Mouse (Mus musculus) olfactory bulb, adult 2 months (tissue): ENCODE results near the gene Cd320. TPM values are rescaled to one million over a fixed set of nuclear protein-coding genes. Genes with fewer than 3 reads are reported as not detected.
"Not testable (repeated sequence)": the region's sequence is repeated elsewhere in the genome, so short reads cannot be mapped to it uniquely, and the experiment has no call there.

Experiments used
- H3K27ac ChIP-seq: fragments of 200-500 bp; 2 replicates; pipeline ENCODE4 v1.5.1; 2012; ENCODE audit warnings: low read depth, low read length; ENCODE audit not compliant: insufficient read depth
- H3K4me1 ChIP-seq: fragments of 200-500 bp; 2 replicates; pipeline ENCODE4 v1.6.1; 2012; ENCODE audit warnings: low read length; ENCODE audit not compliant: control insufficient read depth, insufficient read depth
- H3K4me3 ChIP-seq: fragments of 200-500 bp; 2 replicates; pipeline ENCODE4 v1.5.1; 2012; ENCODE audit warnings: mild to moderate bottlenecking, low read depth, low read length, moderate library complexity; ENCODE audit not compliant: insufficient read depth
- CTCF ChIP-seq: fragments of 200-500 bp; IDR thresholded peaks from 2 replicates; pipeline ENCODE4 v1.5.1; 2012; ENCODE audit warnings: low read depth, mild to moderate bottlenecking, low read length, moderate library complexity; ENCODE audit not compliant: insufficient read depth
- POLR2A ChIP-seq: fragments of 200-500 bp; IDR thresholded peaks from 2 replicates; pipeline ENCODE4 v1.6.1; 2012; ENCODE audit warnings: mild to moderate bottlenecking, low read depth, low read length, moderate library complexity; ENCODE audit not compliant: insufficient read depth
- WGBS: fragments of 180-500 bp; shearing (Covaris S2); methylation state at CpG from one replicate; pipeline ENCODE4 v1.1.7; 2018; 5-methylcytosine and 5-hydroxymethylcytosine counted together
- polyA plus RNA-seq: library from polyadenylated mRNA; stranded (reverse); fragments of >200 nt; gene quantifications from 2 replicates; pipeline ENCODE4 v1.2.4, GENCODE M21; 2012; ENCODE audit warnings: low replicate concordance; ENCODE audit not compliant: missing spikeins, insufficient read depth, insufficient read length

Gene Cd320
- polyA plus RNA-seq, 1 experiment = not detected

GRCm38 (mm10) chr17:33857816-33858215, 14.9 kb downstream of the Cd320 start:
- H3K27ac ChIP-seq = no peak overlapping the region
- TF ChIP-seq POLR2A (no peak), CTCF (no peak)
- no peaks in the 10 kb centered on the region for H3K4me1 ChIP-seq
- 83% methylated on average over 4 of the region's 4 CpGs for WGBS
- no peak overlapping the region for H3K4me3 ChIP-seq

- Histone ChIP-seq H3K4me3 (peak overlapping the region; percentile 12; the same call in 1 of the 2 replicates), H3K27ac (no peak overlapping the region), H3K4me1 (peaks cover 3% of the 10 kb centered on the region)
- TF ChIP-seq CTCF (peak; percentile 37; the same call in 1 of the 2 replicates), POLR2A (no peak)
- WGBS = 15% methylated on average over 9 of the region's 9 CpGs
Observed at GRCm38 (mm10) chr17:33865330-33866030, 22.6 kb downstream of the Cd320 start.

GRCm38 (mm10) chr17:33873537-33873936, 30.6 kb downstream of the Cd320 start, which contains the start of gene Gm7029:
Gm7029 (plus strand) TSS chr17:33873837.
- 75% methylated on average over 2 of the region's 12 CpGs for WGBS
- not testable (repeated sequence) for H3K4me1 ChIP-seq, H3K4me3 ChIP-seq, H3K27ac ChIP-seq

- Histone ChIP-seq H3K27ac (no peak overlapping the region), H3K4me1 (no peaks in the 10 kb centered on the region), H3K4me3 (no peak overlapping the region)
- WGBS = 89% methylated on average over 11 of the region's 11 CpGs
- TF ChIP-seq CTCF = no peak
- no peak for TF ChIP-seq POLR2A
Observed at GRCm38 (mm10) chr17:33874411-33874810, 31.5 kb downstream of the Cd320 start.

- H3K4me3 ChIP-seq, H3K4me1 ChIP-seq, H3K27ac ChIP-seq: not testable (repeated sequence)
- WGBS = 86% methylated on average over 5 of the region's 5 CpGs
Observed at GRCm38 (mm10) chr17:33875797-33876196, 32.9 kb downstream of the Cd320 start.

- WGBS = 93% methylated on average over 10 of the region's 11 CpGs
- H3K4me1 ChIP-seq = not testable (repeated sequence)
Observed at GRCm38 (mm10) chr17:33884320-33884719, 41.4 kb downstream of the Cd320 start.

GRCm38 (mm10) chr17:33887802-33888201, 44.9 kb downstream of the Cd320 start:
- H3K27ac ChIP-seq, H3K4me1 ChIP-seq, H3K4me3 ChIP-seq: not testable (repeated sequence)
- 68% methylated on average over 2 of the region's 2 CpGs for WGBS

More at GRCm38 (mm10) chr17:33884320-33884719, 41.4 kb downstream of the Cd320 start:
- not testable (repeated sequence) for H3K27ac ChIP-seq, H3K4me3 ChIP-seq

GRCm38 (mm10) chr17:33888230-33888629, 45.3 kb downstream of the Cd320 start:
- not testable (repeated sequence) for H3K27ac ChIP-seq, H3K4me3 ChIP-seq, H3K4me1 ChIP-seq

- not testable (repeated sequence) for H3K4me1 ChIP-seq, H3K27ac ChIP-seq
- 2% methylated on average over 43 of the region's 44 CpGs for WGBS
- H3K4me3 ChIP-seq = peak overlapping the region; percentile 57
Observed at GRCm38 (mm10) chr17:33889941-33890532, 47.1 kb downstream of the Cd320 start.

GRCm38 (mm10) chr17:33890533-33891059, 47.7 kb downstream of the Cd320 start, which contains the start of gene Kifc1:
Kifc1 (minus strand) TSS chr17:33890661.
- TF ChIP-seq CTCF = peak; percentile 78
- TF ChIP-seq POLR2A = 0 out of 2 replicates have a peak, but pooled peaks have one; percentile 18
- under 1% methylated on average over 49 of the region's 49 CpGs for WGBS
- Histone ChIP-seq H3K4me3 (peak within 1 kb of the TSS; percentile 57), H3K27ac (no peak within 1 kb of the TSS), H3K4me1 (peaks cover 3% of the 10 kb centered on the region)
